Mouse (Mus musculus): ENCODE measurements around the gene Cdc42ep1. TPM values are rescaled to one million over a fixed set of nuclear protein-coding genes. Genes with fewer than 3 reads are reported as not detected.
A peak's percentile ranks its signal among the peaks of the same experiment; 100 is the strongest.

Cdc42ep1 gene
- polyA plus RNA-seq, 1 experiment, result not detected

DNA sequence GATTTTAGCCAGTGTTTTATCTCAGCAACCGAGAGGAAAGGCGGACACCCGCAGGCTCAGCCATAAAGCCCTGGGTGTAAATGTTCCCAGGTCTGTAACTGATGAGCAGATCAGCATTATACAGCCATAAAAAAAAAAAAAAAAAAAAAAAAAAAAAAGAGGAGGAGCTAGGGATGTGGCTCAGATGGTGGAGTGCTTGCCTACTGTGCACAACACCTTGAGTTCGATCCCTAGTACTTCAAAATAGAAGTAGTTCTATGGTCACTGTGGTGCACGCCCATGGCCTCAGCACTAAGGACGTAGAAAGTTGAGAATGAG, 26.4 kb upstream of the Cdc42ep1 start:
- Histone ChIP-seq H3K27ac (ENCODE audit: insufficient read depth, low read depth, low read length) (no peak overlapping the region), H3K4me3 (ENCODE audit: insufficient read depth, low read depth, low read length) (no peak overlapping the region), H3K4me1 (ENCODE audit: control insufficient read depth, insufficient read depth, low read length) (no peaks in the 10 kb centered on the region)
- no peak for TF ChIP-seq CTCF (IDR thresholded peaks at IDR 0.05; ENCODE audit: insufficient read depth, low read depth, low read length)
- TF ChIP-seq POLR2A (IDR thresholded peaks at IDR 0.05; ENCODE audit: insufficient read depth, low read depth, low read length), result no peak
- WGBS, result 82% methylated on average over 6 of the region's 6 CpGs

- H3K4me1 ChIP-seq (ENCODE audit: control insufficient read depth, insufficient read depth, low read length), result peaks cover 11% of the 10 kb centered on the region
- no peak overlapping the region for H3K4me3 ChIP-seq (ENCODE audit: insufficient read depth, low read depth, low read length)
- peak; percentile 64 for TF ChIP-seq CTCF (IDR thresholded peaks at IDR 0.05; ENCODE audit: insufficient read depth, low read depth, low read length)
- TF ChIP-seq POLR2A (IDR thresholded peaks at IDR 0.05; ENCODE audit: insufficient read depth, low read depth, low read length), result no peak
- WGBS, result 21% methylated on average over 28 of the region's 28 CpGs
- no peak overlapping the region for H3K27ac ChIP-seq (ENCODE audit: insufficient read depth, low read depth, low read length)
These were observed 15.9 kb upstream of the Cdc42ep1 start for GRCm38 (mm10) chr15:78826213-78827204.

DNA sequence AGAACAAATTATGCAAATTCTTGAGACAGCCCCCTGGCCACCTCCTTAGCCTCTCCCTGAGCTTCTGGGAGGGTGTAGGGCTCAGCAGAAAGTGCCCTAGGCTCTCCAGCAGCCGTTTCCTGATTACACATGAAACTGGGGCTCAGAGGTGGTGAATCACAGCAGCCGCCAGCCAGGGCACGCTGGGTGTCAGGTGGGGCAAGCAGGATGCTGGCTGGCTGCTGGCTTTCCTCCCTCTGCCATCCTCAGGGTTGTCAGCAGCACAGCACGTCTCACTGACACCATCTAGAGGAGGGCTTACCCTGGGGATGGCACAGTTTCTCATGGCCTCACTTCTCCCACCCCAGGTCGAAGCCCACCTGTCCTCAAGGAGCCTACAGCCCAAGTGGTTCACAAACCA, 14.1 kb upstream of the Cdc42ep1 start:
- WGBS, result 20% methylated on average over 5 of the region's 5 CpGs
- no peak overlapping the region for H3K27ac ChIP-seq (ENCODE audit: insufficient read depth, low read depth, low read length)

GRCm38 (mm10) chr15:78829636-78830035, 12.8 kb upstream of the Cdc42ep1 start:
- TF ChIP-seq CTCF (IDR thresholded peaks at IDR 0.05; ENCODE audit: insufficient read depth, low read depth, low read length) (no peak), POLR2A (IDR thresholded peaks at IDR 0.05; ENCODE audit: insufficient read depth, low read depth, low read length) (no peak)
- H3K4me1 ChIP-seq (ENCODE audit: control insufficient read depth, insufficient read depth, low read length), result peaks cover 26% of the 10 kb centered on the region
- WGBS, result 94% methylated on average over 1 of the region's 1 CpGs
- no peak overlapping the region for H3K4me3 ChIP-seq (ENCODE audit: insufficient read depth, low read depth, low read length)
- no peak overlapping the region for H3K27ac ChIP-seq (ENCODE audit: insufficient read depth, low read depth, low read length)

More for the DNA sequence above, 14.1 kb upstream of the Cdc42ep1 start:
- H3K4me3 ChIP-seq (ENCODE audit: insufficient read depth, low read depth, low read length), result no peak overlapping the region
- TF ChIP-seq CTCF (IDR thresholded peaks at IDR 0.05; ENCODE audit: insufficient read depth, low read depth, low read length), result no peak
- TF ChIP-seq POLR2A (IDR thresholded peaks at IDR 0.05; ENCODE audit: insufficient read depth, low read depth, low read length), result no peak
- peaks cover 19% of the 10 kb centered on the region for H3K4me1 ChIP-seq (ENCODE audit: control insufficient read depth, insufficient read depth, low read length)

GRCm38 (mm10) chr15:78830742-78831719, 11.4 kb upstream of the Cdc42ep1 start:
- TF ChIP-seq CTCF (IDR thresholded peaks at IDR 0.05; ENCODE audit: insufficient read depth, low read depth, low read length), result no peak
- no peak for TF ChIP-seq POLR2A (IDR thresholded peaks at IDR 0.05; ENCODE audit: insufficient read depth, low read depth, low read length)

GRCm38 (mm10) chr15:78831720-78832657, 10.4 kb upstream of the Cdc42ep1 start:
- 66% methylated on average over 19 of the region's 19 CpGs for WGBS
- Histone ChIP-seq H3K27ac (ENCODE audit: insufficient read depth, low read depth, low read length) (no peak overlapping the region), H3K4me3 (ENCODE audit: insufficient read depth, low read depth, low read length) (no peak overlapping the region), H3K4me1 (ENCODE audit: control insufficient read depth, insufficient read depth, low read length) (peaks cover 39% of the 10 kb centered on the region)
- TF ChIP-seq POLR2A (IDR thresholded peaks at IDR 0.05; ENCODE audit: insufficient read depth, low read depth, low read length), result no peak
- no peak for TF ChIP-seq CTCF (IDR thresholded peaks at IDR 0.05; ENCODE audit: insufficient read depth, low read depth, low read length)

More at GRCm38 (mm10) chr15:78830742-78831719, 11.4 kb upstream of the Cdc42ep1 start:
- 68% methylated on average over 10 of the region's 10 CpGs for WGBS
- H3K4me3 ChIP-seq (ENCODE audit: insufficient read depth, low read depth, low read length), result no peak overlapping the region
- no peak overlapping the region for H3K27ac ChIP-seq (ENCODE audit: insufficient read depth, low read depth, low read length)
- peaks cover 36% of the 10 kb centered on the region for H3K4me1 ChIP-seq (ENCODE audit: control insufficient read depth, insufficient read depth, low read length)

- Histone ChIP-seq H3K27ac (ENCODE audit: insufficient read depth, low read depth, low read length) (0 out of 2 replicates have a peak overlapping the region, but pooled peaks have one; percentile 10), H3K4me1 (ENCODE audit: control insufficient read depth, insufficient read depth, low read length) (peaks cover 39% of the 10 kb centered on the region), H3K4me3 (ENCODE audit: insufficient read depth, low read depth, low read length) (no peak overlapping the region)
- 39% methylated on average over 14 of the region's 14 CpGs for WGBS
- no peak for TF ChIP-seq POLR2A (IDR thresholded peaks at IDR 0.05; ENCODE audit: insufficient read depth, low read depth, low read length)
- TF ChIP-seq CTCF (IDR thresholded peaks at IDR 0.05; ENCODE audit: insufficient read depth, low read depth, low read length), result no peak
These were observed 9.7 kb upstream of the Cdc42ep1 start for GRCm38 (mm10) chr15:78832701-78833123.

DNA sequence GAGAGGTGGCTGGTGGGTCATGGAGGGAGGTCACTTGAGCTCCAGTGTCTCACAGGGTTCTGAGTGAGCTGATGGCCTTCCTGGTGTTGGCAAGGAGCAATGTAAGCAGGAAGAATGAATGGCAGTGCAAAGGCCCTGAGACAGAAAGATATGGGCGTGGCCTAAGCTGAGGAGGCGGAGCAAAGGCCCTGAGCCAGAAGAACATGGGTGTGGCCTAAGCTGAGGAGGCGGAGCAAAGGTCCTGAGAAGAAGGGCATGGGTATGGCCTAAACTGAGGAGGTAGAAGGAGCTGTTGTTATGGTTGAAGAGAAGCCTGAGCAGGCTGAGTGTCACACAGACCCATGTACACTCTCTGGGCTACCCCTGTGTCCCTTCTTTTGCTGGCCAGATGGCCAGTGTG, 8.8 kb upstream of the Cdc42ep1 start:
- Histone ChIP-seq H3K27ac (ENCODE audit: insufficient read depth, low read depth, low read length) (no peak overlapping the region), H3K4me3 (ENCODE audit: insufficient read depth, low read depth, low read length) (no peak overlapping the region), H3K4me1 (ENCODE audit: control insufficient read depth, insufficient read depth, low read length) (peaks cover 32% of the 10 kb centered on the region)
- TF ChIP-seq POLR2A (IDR thresholded peaks at IDR 0.05; ENCODE audit: insufficient read depth, low read depth, low read length), result no peak
- no peak for TF ChIP-seq CTCF (IDR thresholded peaks at IDR 0.05; ENCODE audit: insufficient read depth, low read depth, low read length)
- 82% methylated on average over 3 of the region's 3 CpGs for WGBS

Measured in olfactory bulb, adult 2 months (tissue).